In genomic region chr1:86524619-86525498, GRCm38 (mm10) we compare ENCODE assay signal across 8 mouse cellular contexts. TPM values are rescaled to one million over a fixed set of nuclear protein-coding genes. Genes with fewer than 3 reads are reported as not detected.
DNase-seq lines count a peak whose midpoint lies in the region; ATAC-seq and TF ChIP-seq lines count a peak whose summit lies in the region.

No protein-coding gene starts in this region.

- H3K4me3 ChIP-seq in bone marrow macrophage, adult 2 months (ENCODE audit: insufficient read depth, low read length) = peak overlapping the region; percentile 57
- H3K4me3 ChIP-seq in embryonic fibroblast, embryonic 13.5 days (ENCODE audit: insufficient read depth, low read length) = no peak overlapping the region
- peak overlapping the region; percentile 100 for H3K4me3 ChIP-seq in kidney, embryonic 14.5 days (ENCODE audit: low read length)
- H3K4me3 ChIP-seq in limb, embryonic 15.5 days = peak overlapping the region; percentile 99

- H3K36me3 ChIP-seq in kidney, embryonic 14.5 days (ENCODE audit: control insufficient read depth, insufficient read depth, low read length) = peaks cover 15% of the 10 kb centered on the region
- peaks cover 9% of the 10 kb centered on the region; the same call in 1 of the 2 replicates for H3K36me3 ChIP-seq in limb, embryonic 15.5 days

- peak overlapping the region; percentile 79 for H3K9ac ChIP-seq in kidney, embryonic 14.5 days (ENCODE audit: low read depth, low read length)
- H3K9ac ChIP-seq in limb, embryonic 15.5 days = peak overlapping the region; percentile 86

- ATAC-seq in kidney, embryonic 14.5 days (ENCODE audit: low FRiP score, low TSS enrichment) = peak; percentile 79
- peak; percentile 78 for ATAC-seq in limb, embryonic 15.5 days (ENCODE audit: insufficient number of reproducible peaks, low FRiP score, low TSS enrichment, low read depth)

- H3K27ac ChIP-seq in bone marrow macrophage, adult 2 months (ENCODE audit: insufficient read depth, low read depth, low read length) = peak overlapping the region; percentile 94
- peak overlapping the region; percentile 98 for H3K27ac ChIP-seq in embryonic fibroblast, embryonic 13.5 days (ENCODE audit: insufficient read depth, low read length)
- H3K27ac ChIP-seq in kidney, embryonic 14.5 days (ENCODE audit: low read depth, low read length) = peak overlapping the region; percentile 95
- peak overlapping the region; percentile 100 for H3K27ac ChIP-seq in limb, embryonic 15.5 days

- peak; percentile 97 for DNase-seq in A20 (ENCODE audit: low read depth, low spot score)
- DNase-seq in heart, adult 9 months (ENCODE audit: low spot score in 2 of 2) = peak; percentile 99
- DNase-seq in monocyte, adult 2 months (ENCODE audit: low read depth in 1 of 2, low spot score in 2 of 2) = peak; percentile 96 to 98
- peak; percentile 99 to 100 for DNase-seq in spleen, postnatal 4 days (ENCODE audit: low spot score in 2 of 2)

- no peaks in the 10 kb centered on the region for H3K9me3 ChIP-seq in kidney, embryonic 14.5 days (ENCODE audit: control insufficient read depth, low read length)
- no peaks in the 10 kb centered on the region for H3K9me3 ChIP-seq in limb, embryonic 15.5 days

- peak overlapping the region; percentile 67 for H3K4me2 ChIP-seq in kidney, embryonic 14.5 days (replicated peaks; ENCODE audit: low read depth, low read length)
- H3K4me2 ChIP-seq in limb, embryonic 15.5 days = peak overlapping the region; percentile 88

- peaks cover 20% of the 10 kb centered on the region for H3K4me1 ChIP-seq in bone marrow macrophage, adult 2 months (ENCODE audit: control insufficient read depth, insufficient read depth, low read length)
- H3K4me1 ChIP-seq in embryonic fibroblast, embryonic 13.5 days (ENCODE audit: control insufficient read depth, insufficient read depth, low read length) = no peaks in the 10 kb centered on the region; the same call in 1 of the 2 replicates
- peaks cover 12% of the 10 kb centered on the region; the same call in 1 of the 2 replicates for H3K4me1 ChIP-seq in kidney, embryonic 14.5 days (ENCODE audit: control insufficient read depth, insufficient read depth, low read length)
- peaks cover 39% of the 10 kb centered on the region for H3K4me1 ChIP-seq in limb, embryonic 15.5 days

- TF ChIP-seq POLR2A in bone marrow macrophage, adult 2 months (IDR thresholded peaks at IDR 0.05; ENCODE audit: borderline replicate concordance, low read depth, low read length) = no peak
- no peak for TF ChIP-seq POLR2A in embryonic fibroblast, embryonic 13.5 days (IDR thresholded peaks at IDR 0.05; ENCODE audit: low read depth, low read length)

- TF ChIP-seq CTCF in bone marrow macrophage, adult 2 months (IDR thresholded peaks at IDR 0.05; ENCODE audit: low read depth, low read length) = no peak; the same call in 1 of the 2 replicates
- peak; percentile 92 for TF ChIP-seq CTCF in embryonic fibroblast, embryonic 13.5 days (IDR thresholded peaks at IDR 0.05; ENCODE audit: borderline replicate concordance, insufficient read depth, low read length)

- H3K27me3 ChIP-seq in kidney, embryonic 14.5 days (ENCODE audit: control insufficient read depth, insufficient read depth, low read length) = no peaks in the 10 kb centered on the region
- H3K27me3 ChIP-seq in limb, embryonic 15.5 days = no peaks in the 10 kb centered on the region

- 2% methylated on average over 53 of the region's 53 CpGs for WGBS in kidney, embryonic 14.5 days
- 2% methylated on average over 53 of the region's 53 CpGs for WGBS in limb, embryonic 15.5 days

RNA-seq across cellular contexts. Expression of gene Ptma, which starts 1.7 kb away (rescaled TPM):
- 1,364 and 1,417 TPM in 2 replicates for polyA plus RNA-seq in bone marrow macrophage, adult 2 months (2012; ENCODE audit: insufficient read depth, insufficient read length, missing spikeins)
- polyA plus RNA-seq in embryonic fibroblast, embryonic 13.5 days (2011; ENCODE audit: insufficient read length, low read depth, missing spikeins) = 1,524 and 1,625 TPM in 2 replicates
- 3,750 and 4,450 TPM in 2 replicates for polyA plus RNA-seq in kidney, embryonic 14.5 days (2014; fragmentation: Nextera tagmentation; extraction: Ambion mirVana)
- polyA plus RNA-seq in limb, embryonic 15.5 days (2015; fragmentation: Nextera tagmentation; extraction: Ambion mirVana) = 1,783 and 2,088 TPM in 2 replicates

RNA-seq across cellular contexts. Expression of gene Pde6d, which starts 57.6 kb away (rescaled TPM):
- 33.6 and 39.7 TPM in 2 replicates for polyA plus RNA-seq in bone marrow macrophage, adult 2 months (2012; ENCODE audit: insufficient read depth, insufficient read length, missing spikeins)
- polyA plus RNA-seq in embryonic fibroblast, embryonic 13.5 days (2011; ENCODE audit: insufficient read length, low read depth, missing spikeins) = 37.0 and 39.9 TPM in 2 replicates
- polyA plus RNA-seq in kidney, embryonic 14.5 days (2014; fragmentation: Nextera tagmentation; extraction: Ambion mirVana) = 65.5 and 71.7 TPM in 2 replicates
- 65.5 and 66.5 TPM in 2 replicates for polyA plus RNA-seq in limb, embryonic 15.5 days (2015; fragmentation: Nextera tagmentation; extraction: Ambion mirVana)

RNA-seq across cellular contexts. Expression of gene Cops7b, which starts 57.8 kb away (rescaled TPM):
- 20.9 and 22.4 TPM in 2 replicates for polyA plus RNA-seq in bone marrow macrophage, adult 2 months (2012; ENCODE audit: insufficient read depth, insufficient read length, missing spikeins)
- polyA plus RNA-seq in embryonic fibroblast, embryonic 13.5 days (2011; ENCODE audit: insufficient read length, low read depth, missing spikeins) = 23.0 and 30.0 TPM in 2 replicates
- polyA plus RNA-seq in kidney, embryonic 14.5 days (2014; fragmentation: Nextera tagmentation; extraction: Ambion mirVana) = 40.4 and 45.4 TPM in 2 replicates
- 36.0 and 36.6 TPM in 2 replicates for polyA plus RNA-seq in limb, embryonic 15.5 days (2015; fragmentation: Nextera tagmentation; extraction: Ambion mirVana)
